Mouse (Mus musculus) G1E-ER4 (cell line): Measurements from ENCODE around the gene Psap. TPM values are rescaled to one million over a fixed set of nuclear protein-coding genes. Genes with fewer than 3 reads are reported as not detected.

Experiments used
- GATA1 ChIP-seq: IDR thresholded peaks from one replicate; pipeline ENCODE4 v1.8.0; 2012; ENCODE audit warnings: low read length, inconsistent platforms
- polyA plus RNA-seq: library from polyadenylated mRNA; stranded (reverse); fragments of >175 nt; gene quantifications from 2 replicates; pipeline ENCODE4 v1.2.3, GENCODE M21; 2012

The Psap gene
- 21.5 and 27.4 TPM in 2 replicates for polyA plus RNA-seq

DNA sequence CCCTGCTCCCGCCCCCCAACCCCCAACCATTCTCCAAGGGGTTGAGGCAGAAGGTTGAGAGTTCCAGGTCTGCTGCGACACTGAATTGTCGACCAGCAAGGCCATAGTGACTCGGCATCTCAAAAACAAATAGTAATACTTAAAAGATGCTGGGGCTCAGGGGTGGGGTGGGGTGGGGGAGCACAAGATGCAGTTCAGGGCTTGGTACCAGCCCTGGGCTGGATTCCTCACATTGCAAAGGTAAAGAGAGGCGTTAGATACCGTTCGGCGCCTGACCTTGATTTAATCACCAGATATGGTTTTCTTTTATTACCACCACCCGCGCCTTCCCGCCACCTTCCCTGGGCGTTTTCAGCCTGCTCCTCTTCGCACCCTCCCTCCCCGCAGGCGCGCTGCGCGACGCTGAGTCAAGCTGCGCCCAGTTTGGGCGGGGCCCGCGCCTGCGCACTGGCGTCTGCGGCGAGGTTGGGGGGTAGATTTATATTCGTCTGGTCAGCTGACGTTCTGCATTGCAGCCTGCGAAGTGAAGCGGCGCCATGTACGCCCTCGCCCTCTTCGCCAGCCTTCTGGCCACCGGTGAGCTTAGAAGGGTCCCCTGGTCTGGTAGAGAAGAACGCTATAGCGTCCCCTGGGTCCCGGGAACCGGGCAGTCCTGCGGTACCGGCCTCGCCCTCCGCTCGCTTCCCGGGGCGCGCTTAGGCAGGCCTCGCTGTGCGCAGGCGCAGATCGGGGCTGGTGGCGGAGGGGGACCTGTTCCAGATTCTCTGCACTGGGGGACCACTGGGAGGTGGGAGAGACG lies at the start of gene Psap:
Gene Psap (plus strand): TSS at position 421 of the 799 bp plus-strand sequence.
- TF ChIP-seq GATA1, result no peak

DNA sequence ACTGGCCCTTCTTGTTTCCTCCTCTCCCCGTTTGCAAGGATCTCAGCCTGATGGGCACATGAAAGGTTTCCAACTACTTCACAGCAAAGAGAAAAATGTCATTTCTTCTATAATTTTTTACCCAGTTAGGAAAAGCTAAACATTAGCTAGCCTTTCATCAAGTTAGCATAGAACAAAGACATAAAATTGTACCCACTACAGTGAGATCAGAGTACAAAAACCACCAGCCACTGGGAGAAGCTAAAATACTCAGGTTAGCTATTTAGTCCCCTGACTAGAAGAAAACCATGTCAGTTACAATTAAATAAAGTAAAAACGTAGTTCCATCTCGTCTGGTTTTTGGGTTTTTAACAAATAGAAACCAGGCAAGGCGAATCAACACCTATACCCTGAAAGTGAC lies 49.8 kb upstream of the Psap start:
- TF ChIP-seq GATA1, result no peak

GRCm38 (mm10) chr10:60229113-60229512 lies 48.3 kb upstream of the Psap start:
- TF ChIP-seq GATA1, result no peak

- TF ChIP-seq GATA1, result no peak
These were observed 46.9 kb upstream of the Psap start for GRCm38 (mm10) chr10:60230321-60231088.

- TF ChIP-seq GATA1, result no peak
These were observed 43.4 kb upstream of the Psap start for GRCm38 (mm10) chr10:60234006-60234405.

GRCm38 (mm10) chr10:60237475-60238154 lies 39.8 kb upstream of the Psap start:
- no peak for TF ChIP-seq GATA1

DNA sequence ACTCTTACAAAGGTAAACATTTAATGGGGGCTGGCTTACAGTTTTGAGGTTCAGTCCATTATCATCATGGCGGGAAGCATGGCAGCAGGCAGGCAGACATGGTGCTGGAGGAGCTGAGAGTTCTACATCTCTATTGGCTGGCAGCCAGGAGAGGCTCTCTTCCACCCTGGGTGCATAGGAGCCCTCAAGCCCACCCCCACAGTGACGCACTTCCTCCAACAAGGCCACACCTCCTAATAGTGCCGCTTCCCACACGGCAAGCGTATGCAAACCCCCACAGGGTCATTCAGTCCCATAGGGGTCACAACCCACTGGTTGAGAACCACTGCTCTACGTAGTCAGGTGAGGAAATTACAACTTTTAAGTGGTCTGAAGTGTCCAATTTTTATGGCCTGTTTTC lies 37.0 kb upstream of the Psap start:
- TF ChIP-seq GATA1, result no peak

GRCm38 (mm10) chr10:60243941-60244340 lies 33.5 kb upstream of the Psap start:
- TF ChIP-seq GATA1, result no peak

DNA sequence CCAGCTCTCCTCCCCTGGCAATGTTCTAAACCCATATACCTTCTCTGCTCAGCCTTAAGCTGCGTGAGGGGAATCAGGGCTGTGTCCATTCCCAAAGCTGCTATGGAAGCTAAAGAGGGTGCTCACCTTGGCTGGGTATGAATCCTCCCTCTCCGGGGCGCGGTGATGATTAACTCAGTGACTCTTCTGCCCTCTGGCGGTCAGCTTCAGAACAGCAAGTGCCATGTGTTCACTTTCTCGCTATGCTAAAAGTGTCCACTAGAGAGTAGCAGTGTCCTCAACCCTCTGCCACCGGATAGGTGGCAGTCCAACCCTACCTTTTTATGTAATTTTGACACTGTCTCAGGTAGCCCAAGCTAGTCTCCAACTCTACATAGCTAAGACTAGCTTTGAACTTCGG lies 32.4 kb upstream of the Psap start:
- TF ChIP-seq GATA1, result no peak

DNA sequence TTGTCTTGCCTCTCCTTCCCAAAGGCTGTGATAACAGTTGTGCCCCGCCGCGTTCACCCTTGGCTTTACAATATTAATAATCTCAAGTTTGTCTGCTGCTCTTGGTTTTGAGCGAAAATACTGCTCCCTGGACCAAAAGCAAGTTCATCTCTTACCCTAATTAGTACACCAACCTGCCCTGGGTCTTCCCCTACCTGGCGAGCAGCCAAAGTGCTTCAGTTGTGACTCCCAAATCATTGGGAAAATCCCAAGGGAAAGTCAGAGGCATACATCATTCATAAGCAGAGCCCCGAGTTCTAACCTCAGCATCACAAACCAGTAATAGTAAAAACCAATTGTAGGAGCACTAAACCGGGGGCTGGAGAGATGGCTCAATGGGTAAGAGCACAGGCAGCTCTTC lies 31.8 kb upstream of the Psap start:
- TF ChIP-seq GATA1, result no peak

GRCm38 (mm10) chr10:60246519-60246918 lies 30.9 kb upstream of the Psap start:
- TF ChIP-seq GATA1, result no peak

GRCm38 (mm10) chr10:60250426-60250965 lies 26.9 kb upstream of the Psap start:
- TF ChIP-seq GATA1, result no peak

DNA sequence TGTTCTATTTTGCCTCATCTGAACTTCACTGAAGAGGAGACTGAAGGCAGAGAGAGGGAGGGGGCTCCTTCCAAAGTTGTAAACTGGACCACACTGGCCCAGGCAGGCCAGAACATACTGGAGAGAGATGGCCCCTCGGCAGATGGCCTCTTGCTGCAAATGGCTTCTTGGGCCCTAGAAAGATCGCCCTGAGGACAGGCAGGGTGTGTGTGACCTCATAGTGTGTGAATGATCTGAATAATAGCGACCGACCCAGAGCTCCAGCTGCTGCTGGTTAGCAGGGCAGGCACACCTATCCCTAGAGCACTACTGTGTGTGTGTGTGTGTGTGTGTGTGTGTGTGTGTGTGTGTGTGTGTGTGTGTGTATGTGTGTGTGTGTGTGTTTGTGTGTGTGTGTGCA lies 25.2 kb upstream of the Psap start:
- no peak for TF ChIP-seq GATA1

GRCm38 (mm10) chr10:60252606-60253005 lies 24.8 kb upstream of the Psap start:
- TF ChIP-seq GATA1, result no peak

DNA sequence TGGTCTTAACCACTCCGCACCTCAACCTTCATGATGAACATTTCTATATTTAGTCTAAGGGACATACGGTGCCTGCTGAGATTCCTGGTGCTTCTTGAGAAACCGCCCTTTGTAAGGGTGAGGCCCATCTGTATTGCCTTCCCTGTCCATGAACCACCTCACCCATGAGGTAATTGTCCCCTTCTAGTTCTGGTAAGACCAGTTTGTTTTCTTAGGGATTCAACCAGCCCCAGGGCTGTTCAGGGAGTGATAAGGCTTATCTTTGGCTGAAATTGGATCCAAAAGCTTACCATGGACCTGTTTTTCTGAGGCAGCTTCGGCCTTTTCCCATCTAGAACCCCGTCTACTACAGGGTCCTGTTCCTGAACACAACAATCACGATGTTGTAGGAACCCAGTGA lies 21.3 kb upstream of the Psap start:
- TF ChIP-seq GATA1, result no peak

GRCm38 (mm10) chr10:60257261-60257825 lies 20.1 kb upstream of the Psap start:
- TF ChIP-seq GATA1, result no peak
